In genomic region chr3:129308102-129308752, GRCm38 (mm10) we compare ENCODE assay signal across 9 mouse cellular contexts. TPM values are rescaled to one million over a fixed set of nuclear protein-coding genes. Genes with fewer than 3 reads are reported as not detected.
A peak's percentile ranks its signal among the peaks of the same experiment; 100 is the strongest.
DNase-seq lines count a peak whose midpoint lies in the region; ATAC-seq and TF ChIP-seq lines count a peak whose summit lies in the region.
"Had no signal": no experiment of that assay in that cellular context is flagged by ENCODE, and none has a peak within 500 bp of the region (broad histone marks: within the 10 kb centered on the region; RNA-seq: fewer than 3 reads in every experiment).

No protein-coding gene starts in this region.

- no peak for ATAC-seq in liver, postnatal 0 days
- no peak for ATAC-seq in liver, embryonic 12.5 days
- ATAC-seq in forebrain, embryonic 15.5 days (replicated peaks): peak; percentile 87
- peak; percentile 96 for ATAC-seq in megakaryocyte-erythroid progenitor cell, adult 5-6 weeks (replicated peaks; ENCODE audit: low FRiP score, low TSS enrichment, poor library complexity, severe bottlenecking)
- ATAC-seq in erythroid progenitor cell, adult 5-6 weeks (replicated peaks; ENCODE audit: low FRiP score, poor library complexity, severe bottlenecking): no peak

- no peak overlapping the region for H3K4me2 ChIP-seq in liver, postnatal 0 days (ENCODE audit: low read depth, low read length)
- H3K4me2 ChIP-seq in liver, embryonic 12.5 days: no peak overlapping the region
- H3K4me2 ChIP-seq in forebrain, embryonic 15.5 days (replicated peaks): no peak overlapping the region
- H3K4me2 ChIP-seq: heart, embryonic 15.5 days had no signal

- H3K4me1 ChIP-seq in liver, postnatal 0 days (ENCODE audit: insufficient read depth): no peaks in the 10 kb centered on the region
- H3K4me1 ChIP-seq in liver, embryonic 12.5 days: no peaks in the 10 kb centered on the region
- no peaks in the 10 kb centered on the region for H3K4me1 ChIP-seq in forebrain, embryonic 15.5 days
- H3K4me1 ChIP-seq: heart, embryonic 15.5 days had no signal

- H3K36me3 ChIP-seq in liver, postnatal 0 days (replicated peaks; ENCODE audit: insufficient read depth, low read length): no peaks in the 10 kb centered on the region
- H3K36me3 ChIP-seq in liver, embryonic 12.5 days: no peaks in the 10 kb centered on the region
- no peaks in the 10 kb centered on the region for H3K36me3 ChIP-seq in forebrain, embryonic 15.5 days
- H3K36me3 ChIP-seq: heart, embryonic 15.5 days had no signal

- TF ChIP-seq CTCF in liver, postnatal 0 days (IDR thresholded peaks at IDR 0.05; ENCODE audit: low read depth): peak; percentile 66

- H3K4me3 ChIP-seq in liver, postnatal 0 days (ENCODE audit: low read depth, low read length): no peak overlapping the region
- H3K4me3 ChIP-seq in liver, embryonic 12.5 days: no peak overlapping the region
- no peak overlapping the region for H3K4me3 ChIP-seq in forebrain, embryonic 15.5 days
- H3K4me3 ChIP-seq: heart, embryonic 15.5 days had no signal

- no peak for TF ChIP-seq EP300 in liver, postnatal 0 days (IDR thresholded peaks at IDR 0.05; ENCODE audit: low read depth)

- no peak overlapping the region for H3K27ac ChIP-seq in liver, postnatal 0 days (ENCODE audit: low read depth)
- no peak overlapping the region for H3K27ac ChIP-seq in liver, embryonic 12.5 days
- H3K27ac ChIP-seq in forebrain, embryonic 15.5 days (replicated peaks): no peak overlapping the region
- H3K27ac ChIP-seq: heart, embryonic 15.5 days had no signal

- no peaks in the 10 kb centered on the region for H3K27me3 ChIP-seq in liver, postnatal 0 days (ENCODE audit: insufficient read depth, low read length)
- no peaks in the 10 kb centered on the region for H3K27me3 ChIP-seq in liver, embryonic 12.5 days (replicated peaks)
- H3K27me3 ChIP-seq in forebrain, embryonic 15.5 days: no peaks in the 10 kb centered on the region
- H3K27me3 ChIP-seq: heart, embryonic 15.5 days had no signal

- H3K9ac ChIP-seq in liver, postnatal 0 days (replicated peaks): no peak overlapping the region
- no peak overlapping the region for H3K9ac ChIP-seq in liver, embryonic 12.5 days
- H3K9ac ChIP-seq in forebrain, embryonic 15.5 days (replicated peaks): no peak overlapping the region
- H3K9ac ChIP-seq: heart, embryonic 15.5 days had no signal

- H3K9me3 ChIP-seq in liver, postnatal 0 days (ENCODE audit: low read length): no peaks in the 10 kb centered on the region
- H3K9me3 ChIP-seq in liver, embryonic 12.5 days (replicated peaks): no peaks in the 10 kb centered on the region
- H3K9me3 ChIP-seq in forebrain, embryonic 15.5 days: no peaks in the 10 kb centered on the region
- H3K9me3 ChIP-seq: heart, embryonic 15.5 days had no signal

- 30% methylated on average over 10 of the region's 10 CpGs for WGBS in liver, postnatal 0 days (ENCODE audit: insufficient replicate concordance)
- whole genome bisulfite sequencing in liver, embryonic 12.5 days (ENCODE audit: insufficient replicate concordance): 30% methylated on average over 10 of the region's 10 CpGs
- WGBS in forebrain, embryonic 15.5 days: 36% methylated on average over 10 of the region's 10 CpGs

- peak; percentile 14 for DNase-seq in cerebellum, adult 8-10 months
- DNase-seq in cerebellum, adult 11-12 months: no peak
- DNase-seq in liver, postnatal 0 days: no peak
- DNase-seq in thymus, postnatal 25 days: peak; percentile 18

RNA-seq across cellular contexts. Expression of gene Enpep, which starts 24.3 kb away (rescaled TPM):
- 7.8 and 8.6 TPM in 2 replicates for polyA plus RNA-seq in liver, postnatal 0 days (2015; fragmentation: Nextera tagmentation; extraction: Ambion mirVana)
- 2.5 and 2.7 TPM in 2 replicates for polyA plus RNA-seq in liver, embryonic 12.5 days (2016; fragmentation: Nextera tagmentation; extraction: Ambion mirVana)
- 1.5 and 1.6 TPM in 2 replicates for polyA plus RNA-seq in forebrain, embryonic 15.5 days (2015; fragmentation: Nextera tagmentation; extraction: Ambion mirVana)
- 2.4 TPM in 1 of 2 replicates, not detected in the other for total RNA-seq in megakaryocyte-erythroid progenitor cell, adult 5-6 weeks (2014; fragmentation: Nextera tagmentation)
- not detected in 2 replicates for total RNA-seq in megakaryocyte-erythroid progenitor cell, adult 5-6 weeks (2017)
- 0.84 TPM in 1 of 2 replicates, not detected in the other for total RNA-seq in erythroid progenitor cell, adult 5-6 weeks (2015; ENCODE audit: low replicate concordance)
- total RNA-seq in erythroid progenitor cell, adult 5-6 weeks (2017; ENCODE audit: low replicate concordance): 2.6 TPM in 1 of 2 replicates, not detected in the other

Comparison
In these comparisons a context has a peak if more than half of its experiments do, and no peak if none do; other contexts are left out.
1. DNase-seq: peak in cerebellum, adult 8-10 months (single experiment) and thymus, postnatal 25 days (single experiment); none in cerebellum, adult 11-12 months (single experiment) and liver, postnatal 0 days (single experiment).
2. ATAC-seq: peak in forebrain, embryonic 15.5 days (single experiment) and megakaryocyte-erythroid progenitor cell, adult 5-6 weeks (single experiment); none in liver, postnatal 0 days (single experiment), liver, embryonic 12.5 days (single experiment) and erythroid progenitor cell, adult 5-6 weeks (single experiment).